Mouse (Mus musculus) layer of hippocampus, adult 6 months (tissue): ENCODE results near the gene Gm5458. TPM values are rescaled to one million over a fixed set of nuclear protein-coding genes. Genes with fewer than 3 reads are reported as not detected.

Source experiments
- long read RNA-seq, 2 experiments: library from polyadenylated mRNA; unstranded; transcript quantifications; one replicate each; pipeline ENCODE4 v2.0.0; 2019 to 2020
- polyA plus RNA-seq: library from polyadenylated mRNA; unstranded; fragments of <200 nt; fragmentation: Nextera tagmentation; gene quantifications from 2 replicates; pipeline ENCODE4 v1.2.3, GENCODE M21; 2021

The Gm5458 gene
- polyA plus RNA-seq: not detected in 2 replicates
- long read RNA-seq, experiment 1: 0 reads
- long read RNA-seq, experiment 2: 0 reads

DNA sequence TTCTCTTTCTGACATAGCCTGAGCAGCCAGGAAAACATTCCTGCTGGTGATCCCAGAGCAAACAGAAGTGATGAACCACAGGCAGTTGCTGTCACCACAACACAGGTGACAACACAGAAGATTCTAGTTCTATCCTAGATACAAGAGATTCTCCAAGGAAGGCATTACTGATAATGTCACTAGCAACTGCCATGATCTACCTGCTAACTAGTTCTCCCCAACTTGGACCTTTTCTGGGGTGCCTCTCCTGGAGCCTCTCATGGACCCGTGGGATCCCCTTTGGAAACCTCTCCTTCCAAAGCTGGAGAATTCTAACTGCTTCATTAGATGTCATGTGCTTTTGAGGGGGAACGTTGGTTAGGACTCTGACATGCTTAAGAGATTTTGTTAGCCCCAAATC, at the start of gene Gm5458:
Gene Gm5458 (minus strand): TSS at position 101 of the 400 bp plus-strand sequence.

DNA sequence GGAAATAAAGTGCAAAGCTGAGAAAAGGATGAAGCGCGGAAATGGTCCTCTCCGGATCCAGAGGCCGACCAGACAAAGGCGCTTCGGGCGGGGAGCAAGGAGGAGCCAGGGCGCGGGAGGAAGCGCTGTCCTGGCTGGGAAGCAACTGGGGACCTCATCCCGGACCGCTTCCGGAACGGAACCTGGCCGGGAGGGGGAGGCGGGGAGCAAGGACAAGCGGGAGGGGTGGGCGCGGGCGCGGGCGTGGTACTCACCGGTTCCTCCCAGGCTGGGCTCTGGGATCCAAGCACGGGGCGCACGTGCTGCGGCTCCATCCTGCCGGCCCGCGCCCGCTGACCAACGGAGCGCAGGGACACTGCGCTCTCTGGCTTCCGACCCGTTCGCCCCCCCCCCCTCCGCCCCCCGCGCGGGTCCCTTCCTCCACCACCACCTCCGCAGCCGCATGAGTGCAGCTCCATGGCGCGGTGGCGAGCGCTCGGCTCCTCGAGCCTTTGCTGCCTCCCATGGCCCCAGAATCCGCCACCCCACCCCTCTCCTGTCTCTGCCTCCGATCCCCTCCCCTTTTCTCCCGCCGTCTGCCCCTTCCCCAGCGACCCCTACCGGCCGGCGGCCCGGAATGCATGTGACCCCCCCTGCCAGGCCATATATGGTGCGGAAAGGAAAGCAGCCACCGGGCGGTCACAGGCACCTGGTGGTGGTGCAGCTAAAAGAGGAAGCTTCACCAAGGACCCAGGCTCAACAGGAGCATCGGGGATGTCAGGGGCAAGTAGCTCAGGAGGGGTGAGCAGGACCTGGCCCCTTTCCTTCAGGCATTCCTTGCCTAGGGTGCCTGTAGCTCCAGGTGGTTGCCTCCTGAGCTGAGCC, 17.3 kb downstream of the Gm5458 start, which contains the start of gene Gm2237:
Gene Gm2237 (minus strand): TSS at position 332 of the 864 bp plus-strand sequence.

DNA sequence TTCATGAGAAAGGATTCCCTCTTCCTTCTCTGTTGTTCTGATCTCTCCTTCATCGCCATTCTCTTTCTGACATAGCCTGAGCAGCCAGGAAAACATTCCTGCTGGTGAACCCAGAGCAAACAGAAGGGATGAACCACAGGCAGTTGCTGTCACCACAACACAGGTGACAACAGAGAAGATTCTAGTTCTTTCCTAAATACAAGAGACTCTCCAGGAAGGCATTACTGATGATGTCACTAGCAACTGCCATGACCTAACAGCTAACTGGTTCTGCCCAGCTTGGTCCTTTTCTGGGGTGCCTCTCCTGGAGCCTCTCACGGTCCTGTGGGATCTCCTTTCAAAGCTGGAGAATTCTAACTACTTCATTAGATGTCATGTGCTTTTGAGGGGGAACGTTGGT, 52.5 kb downstream of the Gm5458 start, which contains the start of gene Gm2244:
Gene Gm2244 (minus strand): TSS at position 101 of the 400 bp plus-strand sequence.

Other genes starting within 250 kb of the Gm5458 start
- gene Gm21738, start 183.7 kb downstream of the Gm5458 start, polyA plus RNA-seq: 0.39 and 0.54 TPM in 2 replicates
- 0.13 and 0.54 TPM in 2 replicates for gene Gm2244, start 52.6 kb downstream of the Gm5458 start, polyA plus RNA-seq
- 3.3 and 5.4 TPM in 2 replicates for gene Gm2237, start 17.4 kb downstream of the Gm5458 start, polyA plus RNA-seq
- 0.94 and 2.1 TPM in 2 replicates for gene Nid2, start 148.7 kb upstream of the Gm5458 start, polyA plus RNA-seq
- gene Rtraf, start 221.2 kb upstream of the Gm5458 start, polyA plus RNA-seq: 193 and 206 TPM in 2 replicates